Mouse (Mus musculus) E14TG2a.4 (cell line): Measurements from ENCODE around the gene Fam71b.
"Not testable (repeated sequence)": the region's sequence is repeated elsewhere in the genome, so short reads cannot be mapped to it uniquely, and the experiment has no call there.

ENCODE experiments used
- H3K27me3 ChIP-seq: 2 replicates; pipeline ENCODE4 v1.6.1; 2014; ENCODE audit warnings: low read length, control low read depth; ENCODE audit not compliant: insufficient read depth
- H3K36me3 ChIP-seq: 2 replicates; pipeline ENCODE4 v1.6.1; 2014; ENCODE audit warnings: low read length, control low read depth; ENCODE audit not compliant: insufficient read depth
- H3K4me1 ChIP-seq: replicated peaks from 2 replicates; pipeline ENCODE4 v1.6.1; 2014; ENCODE audit warnings: low read depth, low read length, control low read depth
- H3K4me3 ChIP-seq: replicated peaks from 2 replicates; pipeline ENCODE4 v1.5.1; 2014; ENCODE audit warnings: mild to moderate bottlenecking, low read length
- H3K9me3 ChIP-seq: 2 replicates; pipeline ENCODE4 v1.6.1; 2014; ENCODE audit warnings: low read length, control low read depth
- CTCF ChIP-seq: conservative IDR thresholded peaks from 2 replicates; pipeline ENCODE4 v1.5.1; 2014; ENCODE audit warnings: low read length
- NANOG ChIP-seq: IDR thresholded peaks from 2 replicates; pipeline ENCODE4 v1.6.1; 2014; ENCODE audit warnings: borderline replicate concordance, low read length, mixed read lengths
- POU5F1 ChIP-seq: IDR thresholded peaks from 2 replicates; pipeline ENCODE4 v1.6.1; 2014; ENCODE audit warnings: low read length, borderline replicate concordance

The Fam71b gene

GRCm38 (mm10) chr11:46401555-46401954 lies 5.2 kb downstream of the Fam71b start:
- TF ChIP-seq NANOG (no peak), POU5F1 (no peak), CTCF (no peak)

DNA sequence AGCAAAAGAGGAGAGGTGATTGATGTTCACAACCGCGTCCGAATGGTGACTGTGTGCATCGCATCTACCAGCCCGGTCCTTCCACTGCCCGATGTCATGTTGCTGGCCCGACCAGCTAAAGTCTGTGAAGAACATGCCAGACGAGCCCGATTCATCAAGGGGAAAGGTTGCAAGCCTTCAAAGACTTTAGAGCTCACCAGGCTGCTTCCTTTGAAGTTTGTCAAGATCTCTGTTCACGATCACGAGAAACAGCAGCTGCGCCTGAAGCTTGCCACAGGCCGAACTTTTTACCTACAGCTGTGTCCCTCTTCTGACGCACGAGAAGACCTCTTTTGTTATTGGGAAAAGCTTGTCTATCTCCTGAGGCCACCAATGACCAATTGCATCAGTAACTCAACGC lies 8.6 kb downstream of the Fam71b start:
- Histone ChIP-seq H3K4me1 (peaks cover 3% of the 10 kb centered on the region), H3K9me3 (no peaks in the 10 kb centered on the region), H3K36me3 (no peaks in the 10 kb centered on the region), H3K4me3 (no peak overlapping the region), H3K27me3 (0 out of 2 replicates have a peak, but pooled peaks cover 2% of the 10 kb centered on the region)
- TF ChIP-seq POU5F1 (no peak), CTCF (no peak), NANOG (no peak)

More at GRCm38 (mm10) chr11:46401555-46401954, 5.2 kb downstream of the Fam71b start:
- H3K36me3 ChIP-seq = no peaks in the 10 kb centered on the region
- H3K27me3 ChIP-seq = no peaks in the 10 kb centered on the region
- no peak overlapping the region for H3K4me3 ChIP-seq
- H3K9me3 ChIP-seq = no peaks in the 10 kb centered on the region
- peaks cover 2% of the 10 kb centered on the region; the same call in 1 of the 2 replicates for H3K4me1 ChIP-seq

- Histone ChIP-seq H3K4me1 (peaks cover 16% of the 10 kb centered on the region), H3K27me3 (0 out of 2 replicates have a peak, but pooled peaks cover 2% of the 10 kb centered on the region), H3K4me3 (no peak overlapping the region), H3K36me3 (no peaks in the 10 kb centered on the region), H3K9me3 (peaks cover 8% of the 10 kb centered on the region)
- TF ChIP-seq NANOG = no peak
- TF ChIP-seq CTCF = no peak
- no peak for TF ChIP-seq POU5F1
Observed at GRCm38 (mm10) chr11:46406721-46407120, 10.4 kb downstream of the Fam71b start.

DNA sequence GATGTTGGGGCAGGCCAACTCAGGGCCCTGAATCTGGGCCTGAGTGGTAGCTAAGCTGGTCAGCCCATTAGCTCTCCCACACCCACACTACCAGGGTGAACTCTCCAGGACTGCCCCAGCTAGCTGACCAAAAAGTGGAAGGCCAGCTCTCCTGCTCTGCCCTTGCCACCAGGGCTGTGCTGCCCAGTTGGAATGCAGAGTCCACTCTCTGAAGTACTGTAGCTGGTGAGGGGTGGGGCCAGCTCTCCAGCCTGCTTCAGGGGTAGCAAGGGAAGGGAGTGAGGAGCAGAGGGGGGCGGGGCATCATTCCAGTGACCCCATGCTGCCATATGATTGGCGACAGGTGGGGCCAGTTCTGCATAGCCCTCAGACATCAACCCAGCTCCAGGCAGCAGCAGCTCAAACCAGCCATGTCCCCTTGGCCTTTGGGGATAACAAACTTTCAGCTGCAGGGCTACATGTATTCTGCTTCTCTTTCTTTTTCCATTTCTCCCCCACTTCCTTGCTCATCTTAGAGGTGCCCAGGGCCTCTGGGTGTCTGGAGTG lies 13.7 kb downstream of the Fam71b start:
- 0 out of 2 replicates have a peak, but pooled peaks cover 2% of the 10 kb centered on the region for H3K27me3 ChIP-seq
- peaks cover 16% of the 10 kb centered on the region for H3K4me1 ChIP-seq
- H3K36me3 ChIP-seq = no peaks in the 10 kb centered on the region
- TF ChIP-seq CTCF (no peak), POU5F1 (no peak), NANOG (no peak)
- H3K9me3 ChIP-seq = peaks cover 8% of the 10 kb centered on the region
- no peak overlapping the region for H3K4me3 ChIP-seq

DNA sequence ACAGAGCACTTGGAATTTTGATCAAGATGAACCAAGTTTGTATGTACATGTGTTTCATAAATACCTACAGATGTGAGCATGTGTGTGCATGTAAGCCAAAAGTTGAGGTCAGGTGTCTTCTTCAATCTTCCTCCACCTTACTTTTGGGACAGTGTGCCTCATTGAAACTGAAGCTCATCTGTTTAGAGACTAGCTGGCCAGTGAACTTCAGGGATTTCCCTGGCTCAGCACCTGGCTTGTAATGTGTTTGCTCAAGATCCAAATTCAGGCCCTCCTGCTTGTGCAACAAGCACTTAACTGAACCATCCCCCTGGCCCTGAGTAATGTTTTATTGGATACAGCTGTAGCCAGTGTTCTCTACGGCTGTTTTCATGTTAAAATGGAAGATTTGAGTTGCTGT lies 22.1 kb downstream of the Fam71b start:
- H3K27me3 ChIP-seq = no peaks in the 10 kb centered on the region
- H3K36me3 ChIP-seq = no peaks in the 10 kb centered on the region
- H3K4me1 ChIP-seq = peaks cover 19% of the 10 kb centered on the region
- TF ChIP-seq CTCF (no peak), POU5F1 (no peak), NANOG (no peak)
- no peaks in the 10 kb centered on the region for H3K9me3 ChIP-seq
- no peak overlapping the region for H3K4me3 ChIP-seq

- Histone ChIP-seq H3K4me1 (peaks cover 19% of the 10 kb centered on the region), H3K36me3 (no peaks in the 10 kb centered on the region), H3K27me3 (no peaks in the 10 kb centered on the region), H3K4me3 (no peak overlapping the region), H3K9me3 (no peaks in the 10 kb centered on the region)
- no peak for TF ChIP-seq POU5F1
- no peak for TF ChIP-seq CTCF
- no peak for TF ChIP-seq NANOG
Observed at GRCm38 (mm10) chr11:46418860-46419259, 22.5 kb downstream of the Fam71b start.

DNA sequence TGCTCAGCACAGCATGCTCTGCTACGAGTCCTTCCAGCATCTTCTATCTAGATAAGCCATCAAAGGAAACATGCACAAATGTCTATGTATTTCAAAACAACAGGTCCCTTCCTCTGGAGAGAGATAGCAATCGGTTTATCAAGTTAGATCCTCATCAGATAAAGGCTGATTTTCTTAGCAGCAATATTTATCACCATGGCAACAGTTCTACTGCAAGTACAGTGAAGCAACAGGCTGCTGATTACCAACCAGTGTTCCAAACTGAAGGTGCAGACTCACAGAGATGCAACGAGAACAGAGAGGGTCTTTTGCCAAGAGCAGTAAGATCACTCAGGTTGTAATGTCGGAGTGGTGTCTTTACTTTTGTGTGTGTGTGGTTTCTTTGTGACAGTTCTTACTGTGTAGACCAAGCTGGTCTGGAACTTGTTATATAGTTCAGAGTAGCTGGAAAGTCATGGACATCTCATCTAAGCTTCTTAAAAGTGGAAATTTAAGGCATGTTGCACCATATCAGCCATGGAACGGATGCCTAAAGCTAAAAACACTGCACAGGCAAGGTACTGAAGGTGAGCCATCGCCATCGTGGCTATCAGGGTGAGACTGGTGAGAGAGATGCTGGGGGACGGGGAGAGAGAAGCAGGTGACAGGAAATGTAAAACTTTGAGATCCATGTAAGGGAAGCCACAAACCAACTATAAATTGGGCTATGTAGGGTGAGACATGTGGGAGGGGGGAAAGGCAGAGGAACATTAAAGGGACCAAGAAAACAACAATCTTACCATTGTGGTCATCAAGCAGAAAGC lies 24.9 kb downstream of the Fam71b start:
- no peak for TF ChIP-seq POU5F1
- no peak for TF ChIP-seq CTCF
- TF ChIP-seq NANOG = no peak
- Histone ChIP-seq H3K27me3 (no peaks in the 10 kb centered on the region), H3K4me1 (peaks cover 19% of the 10 kb centered on the region), H3K9me3 (no peaks in the 10 kb centered on the region), H3K36me3 (no peaks in the 10 kb centered on the region), H3K4me3 (no peak overlapping the region)

DNA sequence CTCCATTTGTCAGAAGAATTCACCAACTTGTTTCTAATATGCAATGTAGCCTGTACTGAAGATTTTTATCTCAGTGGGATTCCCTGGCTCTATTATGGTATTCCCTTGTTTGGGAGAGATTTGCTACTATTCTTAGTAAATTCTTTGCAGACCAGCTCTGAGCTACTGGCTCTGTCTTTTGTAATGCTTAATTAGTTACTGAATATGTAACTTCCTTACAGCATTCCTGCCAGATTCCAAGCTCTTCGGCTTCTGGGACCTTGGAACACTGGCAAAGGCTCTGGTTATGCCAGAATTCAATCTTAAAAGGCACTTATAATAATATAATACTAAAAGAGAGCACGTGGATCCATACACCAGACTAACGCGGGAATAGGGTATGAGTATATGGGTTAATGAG lies 31.8 kb downstream of the Fam71b start:
- H3K4me1 ChIP-seq = peaks cover 13% of the 10 kb centered on the region
- H3K4me3 ChIP-seq, H3K9me3 ChIP-seq, H3K36me3 ChIP-seq, H3K27me3 ChIP-seq: not testable (repeated sequence)
